Mouse (Mus musculus): ENCODE measurements at regions not wholly inside any gene's neighbourhood (a gene's known extent, or its start where the extent isn't known, plus 50 kb on each side); places are given as distances from the start of the nearest gene placed in this dataset.
A peak's percentile ranks its signal among the peaks of the same experiment; 100 is the strongest.

GRCm38 (mm10) chr5:55276265-55276837 lies 1278.1 kb downstream of the Stim2 start:
- Histone ChIP-seq H3K9ac (no peak overlapping the region), H3K4me1 (replicated peaks) (no peaks in the 10 kb centered on the region), H3K4me3 (no peak overlapping the region), H3K27ac (replicated peaks) (no peak overlapping the region), H3K9me3 (no peaks in the 10 kb centered on the region), H3K4me2 (no peak overlapping the region), H3K36me3 (no peaks in the 10 kb centered on the region), H3K27me3 (no peaks in the 10 kb centered on the region)
- no peak for ATAC-seq (ENCODE audit: low FRiP score, low read depth)
- WGBS = 95% methylated on average over 1 of the region's 1 CpGs

- no peak for ATAC-seq (ENCODE audit: low FRiP score, low read depth)
Measured at GRCm38 (mm10) chr5:55293301-55293700, 1295.0 kb downstream of the Stim2 start.

GRCm38 (mm10) chr5:55293978-55294377 lies 1295.7 kb downstream of the Stim2 start:
- H3K4me3 ChIP-seq = no peak overlapping the region
- H3K27ac ChIP-seq (replicated peaks) = peak overlapping the region; percentile 59; the same call in 1 of the 2 replicates
- no peaks in the 10 kb centered on the region for H3K27me3 ChIP-seq
- H3K36me3 ChIP-seq = no peaks in the 10 kb centered on the region
- H3K9ac ChIP-seq = no peak overlapping the region
- peak; percentile 54; the same call in 1 of the 2 replicates for ATAC-seq (ENCODE audit: low FRiP score, low read depth)
- no peak overlapping the region for H3K4me2 ChIP-seq
- no peaks in the 10 kb centered on the region for H3K9me3 ChIP-seq
- 59% methylated on average over 2 of the region's 2 CpGs for WGBS
- H3K4me1 ChIP-seq (replicated peaks) = peaks cover 5% of the 10 kb centered on the region; the same call in 1 of the 2 replicates

More at GRCm38 (mm10) chr5:55293301-55293700, 1295.0 kb downstream of the Stim2 start:
- H3K4me3 ChIP-seq = no peak overlapping the region
- H3K9ac ChIP-seq = no peak overlapping the region
- H3K36me3 ChIP-seq = no peaks in the 10 kb centered on the region
- no peak overlapping the region for H3K4me2 ChIP-seq
- peaks cover 5% of the 10 kb centered on the region; the same call in 1 of the 2 replicates for H3K4me1 ChIP-seq (replicated peaks)
- no peaks in the 10 kb centered on the region for H3K27me3 ChIP-seq
- 49% methylated on average over 2 of the region's 2 CpGs for WGBS
- H3K9me3 ChIP-seq = no peaks in the 10 kb centered on the region
- no peak overlapping the region for H3K27ac ChIP-seq (replicated peaks)

- H3K4me1 ChIP-seq (replicated peaks) = peaks cover 5% of the 10 kb centered on the region; the same call in 1 of the 2 replicates
- H3K27me3 ChIP-seq = no peaks in the 10 kb centered on the region
- 26% methylated on average over 4 of the region's 4 CpGs for WGBS
- no peak overlapping the region for H3K4me3 ChIP-seq
- H3K27ac ChIP-seq (replicated peaks) = peak overlapping the region; percentile 59
- H3K4me2 ChIP-seq = peak overlapping the region; percentile 2; the same call in 1 of the 2 replicates
- ATAC-seq (ENCODE audit: low FRiP score, low read depth) = no peak
- no peaks in the 10 kb centered on the region for H3K36me3 ChIP-seq
- H3K9me3 ChIP-seq = no peaks in the 10 kb centered on the region
- no peak overlapping the region for H3K9ac ChIP-seq
Measured at GRCm38 (mm10) chr5:55294781-55295180, 1296.5 kb downstream of the Stim2 start.

GRCm38 (mm10) chr5:55301538-55301937 lies 1303.2 kb downstream of the Stim2 start:
- Histone ChIP-seq H3K9me3 (no peaks in the 10 kb centered on the region), H3K27ac (replicated peaks) (no peak overlapping the region), H3K4me2 (no peak overlapping the region), H3K4me3 (no peak overlapping the region), H3K27me3 (no peaks in the 10 kb centered on the region), H3K36me3 (no peaks in the 10 kb centered on the region), H3K4me1 (replicated peaks) (no peaks in the 10 kb centered on the region), H3K9ac (no peak overlapping the region)
- WGBS = 62% methylated on average over 5 of the region's 5 CpGs
- ATAC-seq (ENCODE audit: low FRiP score, low read depth) = no peak

- no peaks in the 10 kb centered on the region for H3K36me3 ChIP-seq
- H3K4me3 ChIP-seq = no peak overlapping the region
- H3K9ac ChIP-seq = no peak overlapping the region
- no peak overlapping the region for H3K27ac ChIP-seq (replicated peaks)
- no peaks in the 10 kb centered on the region for H3K4me1 ChIP-seq (replicated peaks)
- H3K27me3 ChIP-seq = no peaks in the 10 kb centered on the region
- H3K9me3 ChIP-seq = no peaks in the 10 kb centered on the region
- 77% methylated on average over 1 of the region's 1 CpGs for WGBS
- no peak for ATAC-seq (ENCODE audit: low FRiP score, low read depth)
- H3K4me2 ChIP-seq = no peak overlapping the region
Measured at GRCm38 (mm10) chr5:55345968-55346367, 1347.7 kb downstream of the Stim2 start.

- no peak overlapping the region for H3K9ac ChIP-seq
- no peaks in the 10 kb centered on the region for H3K27me3 ChIP-seq
- H3K4me2 ChIP-seq = no peak overlapping the region
- 22% methylated on average over 2 of the region's 2 CpGs for WGBS
- H3K4me3 ChIP-seq = no peak overlapping the region
- no peaks in the 10 kb centered on the region for H3K9me3 ChIP-seq
- H3K4me1 ChIP-seq (replicated peaks) = no peaks in the 10 kb centered on the region
- no peaks in the 10 kb centered on the region for H3K36me3 ChIP-seq
- no peak for ATAC-seq (ENCODE audit: low FRiP score, low read depth)
- no peak overlapping the region for H3K27ac ChIP-seq (replicated peaks)
Measured at GRCm38 (mm10) chr5:55355483-55355882, 1357.2 kb downstream of the Stim2 start.

GRCm38 (mm10) chr5:55374295-55374694 lies 1376.0 kb downstream of the Stim2 start:
- no peaks in the 10 kb centered on the region for H3K27me3 ChIP-seq
- no peak overlapping the region for H3K4me2 ChIP-seq
- H3K27ac ChIP-seq (replicated peaks) = no peak overlapping the region
- ATAC-seq (ENCODE audit: low FRiP score, low read depth) = no peak
- H3K9ac ChIP-seq = no peak overlapping the region
- H3K9me3 ChIP-seq = no peaks in the 10 kb centered on the region
- 82% methylated on average over 3 of the region's 3 CpGs for WGBS
- H3K4me3 ChIP-seq = no peak overlapping the region
- H3K36me3 ChIP-seq = no peaks in the 10 kb centered on the region
- no peaks in the 10 kb centered on the region for H3K4me1 ChIP-seq (replicated peaks)

- Histone ChIP-seq H3K27me3 (no peaks in the 10 kb centered on the region), H3K4me2 (no peak overlapping the region), H3K27ac (replicated peaks) (no peak overlapping the region), H3K9me3 (no peaks in the 10 kb centered on the region), H3K9ac (no peak overlapping the region), H3K36me3 (no peaks in the 10 kb centered on the region), H3K4me3 (no peak overlapping the region), H3K4me1 (replicated peaks) (no peaks in the 10 kb centered on the region)
- ATAC-seq (ENCODE audit: low FRiP score, low read depth) = no peak
- 23% methylated on average over 4 of the region's 4 CpGs for WGBS
Measured at GRCm38 (mm10) chr5:55390846-55391245, 1392.5 kb downstream of the Stim2 start.

- Histone ChIP-seq H3K4me3 (no peak overlapping the region), H3K4me2 (no peak overlapping the region), H3K36me3 (no peaks in the 10 kb centered on the region), H3K9me3 (no peaks in the 10 kb centered on the region), H3K4me1 (replicated peaks) (no peaks in the 10 kb centered on the region), H3K27ac (replicated peaks) (no peak overlapping the region), H3K27me3 (no peaks in the 10 kb centered on the region), H3K9ac (no peak overlapping the region)
- no peak for ATAC-seq (ENCODE audit: low FRiP score, low read depth)
- WGBS = 35% methylated on average over 2 of the region's 2 CpGs
Measured at GRCm38 (mm10) chr5:55395986-55396385, 1397.7 kb downstream of the Stim2 start.

GRCm38 (mm10) chr5:55416146-55416545 lies 1417.8 kb downstream of the Stim2 start:
- no peak overlapping the region for H3K27ac ChIP-seq (replicated peaks)
- H3K4me2 ChIP-seq = no peak overlapping the region
- no peaks in the 10 kb centered on the region for H3K9me3 ChIP-seq
- no peaks in the 10 kb centered on the region for H3K27me3 ChIP-seq
- no peaks in the 10 kb centered on the region for H3K36me3 ChIP-seq
- H3K9ac ChIP-seq = no peak overlapping the region
- H3K4me1 ChIP-seq (replicated peaks) = no peaks in the 10 kb centered on the region
- 78% methylated on average over 5 of the region's 5 CpGs for WGBS
- no peak for ATAC-seq (ENCODE audit: low FRiP score, low read depth)
- H3K4me3 ChIP-seq = no peak overlapping the region

GRCm38 (mm10) chr5:55439158-55439557 lies 1440.9 kb downstream of the Stim2 start:
- WGBS = 78% methylated on average over 3 of the region's 3 CpGs
- Histone ChIP-seq H3K9ac (no peak overlapping the region), H3K36me3 (no peaks in the 10 kb centered on the region), H3K4me1 (replicated peaks) (no peaks in the 10 kb centered on the region), H3K9me3 (no peaks in the 10 kb centered on the region), H3K4me3 (no peak overlapping the region), H3K4me2 (no peak overlapping the region), H3K27me3 (no peaks in the 10 kb centered on the region), H3K27ac (replicated peaks) (no peak overlapping the region)
- ATAC-seq (ENCODE audit: low FRiP score, low read depth) = no peak

GRCm38 (mm10) chr5:55449064-55449463 lies 1450.8 kb downstream of the Stim2 start:
- H3K27ac ChIP-seq (replicated peaks) = no peak overlapping the region
- no peak overlapping the region for H3K9ac ChIP-seq
- no peaks in the 10 kb centered on the region for H3K36me3 ChIP-seq
- no peak overlapping the region for H3K4me2 ChIP-seq
- ATAC-seq (ENCODE audit: low FRiP score, low read depth) = no peak
- no peaks in the 10 kb centered on the region for H3K9me3 ChIP-seq
- H3K4me3 ChIP-seq = no peak overlapping the region
- H3K27me3 ChIP-seq = no peaks in the 10 kb centered on the region
- no peaks in the 10 kb centered on the region for H3K4me1 ChIP-seq (replicated peaks)
- 87% methylated on average over 5 of the region's 5 CpGs for WGBS
